8 mouse cellular contexts compared by ENCODE assay signal in genomic region chr13:114456766-114457566, GRCm38 (mm10). TPM values are rescaled to one million over a fixed set of nuclear protein-coding genes. Genes with fewer than 3 reads are reported as not detected.
DNase-seq lines count a peak whose midpoint lies in the region; ATAC-seq and TF ChIP-seq lines count a peak whose summit lies in the region.

No protein-coding gene starts in this region.

- H3K4me1 ChIP-seq in brown adipose tissue, adult 24 weeks (ENCODE audit: control insufficient read depth, insufficient read depth, insufficient read length, low read length) = 0 out of 2 replicates have a peak, but pooled peaks cover 3% of the 10 kb centered on the region
- peaks cover 16% of the 10 kb centered on the region for H3K4me1 ChIP-seq in heart, embryonic 12.5 days (replicated peaks)
- H3K4me1 ChIP-seq in kidney, postnatal 0 days (replicated peaks; ENCODE audit: insufficient read depth, low read length) = peaks cover 12% of the 10 kb centered on the region; the same call in 1 of the 2 replicates

- TF ChIP-seq CTCF in kidney, postnatal 0 days (IDR thresholded peaks at IDR 0.05; ENCODE audit: low read depth) = no peak

- no peak for ATAC-seq in heart, embryonic 12.5 days (ENCODE audit: insufficient number of reproducible peaks, low FRiP score)
- no peak for ATAC-seq in kidney, postnatal 0 days (replicated peaks; ENCODE audit: low FRiP score, low read depth)
- no peak for ATAC-seq in erythroid progenitor cell, adult 5-6 weeks (replicated peaks; ENCODE audit: low FRiP score, poor library complexity, severe bottlenecking)

- WGBS in heart, embryonic 12.5 days = under 1% methylated on average over 44 of the region's 44 CpGs
- WGBS in kidney, postnatal 0 days = 1% methylated on average over 44 of the region's 44 CpGs

- H3K27ac ChIP-seq in brown adipose tissue, adult 24 weeks (replicated peaks; ENCODE audit: low read depth, low read length) = no peak overlapping the region
- H3K27ac ChIP-seq in heart, embryonic 12.5 days (ENCODE audit: poor library complexity, severe bottlenecking) = no peak overlapping the region
- no peak overlapping the region for H3K27ac ChIP-seq in kidney, postnatal 0 days

- peak overlapping the region; percentile 98 for H3K4me2 ChIP-seq in heart, embryonic 12.5 days
- peak overlapping the region; percentile 99 for H3K4me2 ChIP-seq in kidney, postnatal 0 days (ENCODE audit: low read length)

- DNase-seq in kidney, adult 11 months = peak; percentile 3
- no peak for DNase-seq in kidney, adult 9 months
- peak; percentile 22 for DNase-seq in kidney, postnatal 0 days (ENCODE audit: low spot score)
- DNase-seq in lung, postnatal 4 days = peak; percentile 48 to 50
- DNase-seq in splenic B cell, adult 2 months (ENCODE audit: low read depth, low spot score) = peak; percentile 2

- H3K27me3 ChIP-seq in heart, embryonic 12.5 days (replicated peaks) = peaks cover 26% of the 10 kb centered on the region
- H3K27me3 ChIP-seq in kidney, postnatal 0 days (ENCODE audit: insufficient read depth, low read length) = peaks cover 19% of the 10 kb centered on the region
- 0 out of 2 replicates have a peak, but pooled peaks cover 3% of the 10 kb centered on the region for H3K27me3 ChIP-seq in splenic B cell, adult 2 months (ENCODE audit: control insufficient read depth, insufficient read depth, low read length, poor library complexity, severe bottlenecking)

- peak overlapping the region; percentile 62 for H3K9ac ChIP-seq in heart, embryonic 12.5 days
- peak overlapping the region; percentile 32; the same call in 1 of the 2 replicates for H3K9ac ChIP-seq in kidney, postnatal 0 days (ENCODE audit: low read depth, low read length)

- H3K36me3 ChIP-seq in heart, embryonic 12.5 days = no peaks in the 10 kb centered on the region
- no peaks in the 10 kb centered on the region for H3K36me3 ChIP-seq in kidney, postnatal 0 days (ENCODE audit: insufficient read depth, low read length)
- H3K36me3 ChIP-seq in splenic B cell, adult 2 months (ENCODE audit: control insufficient read depth, insufficient read depth, low read length, poor library complexity, severe bottlenecking) = no peaks in the 10 kb centered on the region

- H3K4me3 ChIP-seq in brown adipose tissue, adult 24 weeks (ENCODE audit: insufficient read depth, low read depth, low read length) = peak overlapping the region; percentile 61
- peak overlapping the region; percentile 69 for H3K4me3 ChIP-seq in heart, embryonic 12.5 days
- peak overlapping the region; percentile 48 for H3K4me3 ChIP-seq in kidney, postnatal 0 days (replicated peaks; ENCODE audit: low read depth, low read length)

- H3K9me3 ChIP-seq in heart, embryonic 12.5 days (replicated peaks) = no peaks in the 10 kb centered on the region
- H3K9me3 ChIP-seq in kidney, postnatal 0 days (replicated peaks; ENCODE audit: low read length) = no peaks in the 10 kb centered on the region

RNA-seq across cellular contexts. Expression of gene Fst, which starts 1.8 kb away (rescaled TPM):
- polyA plus RNA-seq in brown adipose tissue, adult 24 weeks (2012; ENCODE audit: insufficient read depth, insufficient read length, missing spikeins) = 7.9 and 11.6 TPM in 2 replicates
- polyA plus RNA-seq in heart, embryonic 12.5 days (2016; fragmentation: Nextera tagmentation; extraction: Ambion mirVana) = 9.1 and 11.4 TPM in 2 replicates
- polyA plus RNA-seq in kidney, postnatal 0 days (2015; fragmentation: Nextera tagmentation; extraction: Ambion mirVana) = 1.7 and 2.9 TPM in 2 replicates
- not detected in 2 replicates for total RNA-seq in erythroid progenitor cell, adult 5-6 weeks (2015; ENCODE audit: low replicate concordance)
- not detected in 2 replicates for total RNA-seq in erythroid progenitor cell, adult 5-6 weeks (2017; ENCODE audit: low replicate concordance)
